Mouse (Mus musculus) skeletal muscle tissue, postnatal 0 days (tissue): ENCODE results near the gene Tgfa. TPM values are rescaled to one million over a fixed set of nuclear protein-coding genes. Genes with fewer than 3 reads are reported as not detected.

ENCODE experiments used
- polyA plus RNA-seq: library from polyadenylated mRNA; unstranded; fragments of >200 nt; fragmentation: Nextera tagmentation; extraction: Ambion mirVana; gene quantifications from 2 replicates; pipeline ENCODE4 v1.2.1, GENCODE M21; 2015

Tgfa gene
- polyA plus RNA-seq, result 0.46 and 0.51 TPM in 2 replicates

GRCm38 (mm10) chr6:86194941-86195932, at the start of gene Tgfa:
Tgfa (plus strand) TSS chr6:86195223.

Other genes starting within 250 kb of the Tgfa start
- 27.0 and 30.4 TPM in 2 replicates for gene Dusp11, start 233.6 kb upstream of the Tgfa start, polyA plus RNA-seq
- not detected in 2 replicates for gene Figla, start 179.1 kb upstream of the Tgfa start, polyA plus RNA-seq
- gene Add2, start 166.5 kb upstream of the Tgfa start, polyA plus RNA-seq, result 0.15 and 0.49 TPM in 2 replicates
- 127 and 141 TPM in 2 replicates for gene Fam136a, start 170.4 kb downstream of the Tgfa start, polyA plus RNA-seq
- 160 and 173 TPM in 2 replicates for gene Snrpg, start 176.1 kb downstream of the Tgfa start, polyA plus RNA-seq
- gene Pcyox1, start 201.9 kb downstream of the Tgfa start, polyA plus RNA-seq, result 39.2 and 44.9 TPM in 2 replicates
- 47.2 and 47.5 TPM in 2 replicates for gene Tia1, start 209.0 kb downstream of the Tgfa start, polyA plus RNA-seq
- gene Gm44790, start 231.4 kb downstream of the Tgfa start, polyA plus RNA-seq, result not detected in 2 replicates
- gene C87436, start 243.2 kb downstream of the Tgfa start, polyA plus RNA-seq, result 12.4 and 13.8 TPM in 2 replicates